Mouse (Mus musculus) kidney, postnatal 10 days (tissue): ENCODE data around the gene Tnnt3.
A peak's percentile ranks its signal among the peaks of the same experiment; 100 is the strongest.

Experiments
- DNase-seq: peaks from one replicate; pipeline ENCODE4 v3.0.0; 2021; ENCODE audit warnings: mixed read lengths

Gene Tnnt3

DNA sequence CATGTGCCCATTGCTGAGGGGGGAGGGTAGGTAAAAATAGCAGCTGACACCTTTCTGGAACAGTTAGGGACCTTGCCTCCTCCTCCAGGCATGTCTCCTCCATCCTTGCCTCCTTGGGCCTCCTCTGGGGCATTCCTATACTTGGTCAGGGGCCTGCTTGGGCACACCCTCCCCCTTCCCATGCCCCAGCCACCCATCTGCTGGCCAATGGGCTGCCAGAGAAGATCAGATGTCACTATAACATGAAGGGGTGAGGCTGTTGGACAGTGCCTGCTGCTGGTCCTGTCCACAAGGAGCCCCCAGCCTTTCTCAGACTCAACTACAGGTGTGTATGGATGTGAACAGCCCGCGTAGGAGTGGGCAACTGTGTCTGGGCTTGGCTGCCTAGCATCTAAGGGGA, at the start of gene Tnnt3:
TSS of gene Tnnt3 (plus strand) at position 262 of the 400 bp plus-strand sequence.
- no peak for DNase-seq

DNA sequence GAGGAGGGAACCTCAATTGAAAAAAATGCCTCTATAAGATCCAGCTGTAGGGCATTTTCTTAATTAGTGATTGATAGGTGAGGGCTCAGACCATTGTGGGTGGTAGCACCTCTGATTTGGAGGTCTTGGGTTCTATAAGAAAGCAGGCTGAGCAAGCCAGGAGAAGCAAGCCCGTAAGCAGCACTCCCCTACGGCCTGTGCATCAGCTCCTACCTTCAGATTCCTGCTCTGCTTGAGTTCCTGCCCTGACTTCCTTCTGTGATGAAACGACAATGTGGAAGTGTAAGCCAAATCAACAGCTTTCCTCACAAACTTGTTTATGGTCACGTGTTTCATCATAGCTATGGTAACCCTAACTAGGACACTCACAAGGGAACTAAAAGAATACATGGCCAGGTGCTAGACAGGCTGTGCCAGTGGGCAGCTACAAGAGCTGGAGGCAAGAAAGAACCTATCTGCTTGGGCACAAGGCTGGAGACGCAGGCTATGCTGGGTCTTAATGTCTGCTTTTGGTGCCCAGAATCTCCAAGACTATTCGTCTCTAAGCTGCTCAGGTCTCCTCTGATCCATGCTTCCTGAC, 49.5 kb upstream of the Tnnt3 start:
- DNase-seq = no peak

GRCm38 (mm10) chr7:142454706-142455105, 43.9 kb upstream of the Tnnt3 start:
- peak; percentile 6 for DNase-seq

GRCm38 (mm10) chr7:142455251-142455650, 43.4 kb upstream of the Tnnt3 start:
- DNase-seq = peak; percentile 6

GRCm38 (mm10) chr7:142456806-142457205, 41.8 kb upstream of the Tnnt3 start:
- DNase-seq = peak; percentile 11

DNA sequence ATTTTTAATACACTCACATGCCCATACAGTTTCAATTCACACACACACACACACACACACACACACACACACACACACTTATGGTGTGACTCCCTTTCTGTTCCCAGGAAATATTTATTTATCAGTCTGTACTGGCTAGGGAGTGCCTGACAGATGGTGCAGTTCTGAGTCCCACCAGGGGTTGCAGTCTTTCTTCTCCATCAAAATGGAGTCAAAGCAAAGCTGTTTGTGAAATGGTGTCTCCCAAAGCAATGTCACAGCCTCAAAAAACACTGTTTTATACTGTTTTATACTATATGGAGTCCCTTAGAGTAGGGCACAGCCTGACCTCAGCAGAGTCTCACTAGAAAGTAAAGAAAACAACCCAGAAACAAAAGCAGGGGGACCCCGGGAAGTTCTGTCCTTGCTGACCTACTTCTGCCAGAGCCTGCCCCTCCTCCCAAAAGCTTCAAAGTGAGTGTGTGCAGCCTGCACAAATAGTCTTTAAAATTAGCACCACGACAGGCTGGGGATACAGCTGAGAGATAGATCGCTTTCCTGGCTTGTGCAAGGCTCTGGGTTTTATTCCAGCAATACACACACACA, 41.3 kb upstream of the Tnnt3 start:
- peak; percentile 59 for DNase-seq

GRCm38 (mm10) chr7:142458026-142458425, 40.6 kb upstream of the Tnnt3 start:
- peak; percentile 37 for DNase-seq

GRCm38 (mm10) chr7:142458676-142459298, 39.8 kb upstream of the Tnnt3 start:
- peak; percentile 3 for DNase-seq

DNA sequence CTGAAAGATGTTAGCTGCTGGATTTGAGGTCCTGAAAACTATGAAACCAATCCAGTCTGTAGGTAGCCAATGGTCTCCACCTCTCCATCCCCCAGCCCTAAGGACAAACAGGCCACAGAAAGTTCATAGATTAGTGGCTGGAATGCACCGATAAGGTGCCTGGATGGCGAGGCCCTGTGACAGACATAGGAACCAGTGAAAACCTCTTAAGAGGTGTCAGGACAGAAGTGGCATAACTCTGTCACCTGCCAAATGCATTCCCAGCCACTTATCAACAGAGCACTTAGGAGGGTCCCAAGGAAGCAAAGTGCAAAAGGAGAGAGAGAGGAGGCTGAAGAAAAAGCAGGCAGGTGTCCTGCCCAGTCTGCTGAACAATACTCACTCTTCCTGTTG, 39.3 kb upstream of the Tnnt3 start:
- DNase-seq = peak; percentile 3

- DNase-seq = no peak
Observed at GRCm38 (mm10) chr7:142460636-142461077, 38.0 kb upstream of the Tnnt3 start, which contains the start of gene Lsp1. Gene Lsp1 (plus strand): TSS chr7:142460809.

- no peak for DNase-seq
Observed at GRCm38 (mm10) chr7:142461446-142461845, 37.2 kb upstream of the Tnnt3 start.

- DNase-seq = no peak
Observed at GRCm38 (mm10) chr7:142462190-142462589, 36.4 kb upstream of the Tnnt3 start.

- DNase-seq = no peak
Observed at GRCm38 (mm10) chr7:142462594-142463078, 36.0 kb upstream of the Tnnt3 start.

DNA sequence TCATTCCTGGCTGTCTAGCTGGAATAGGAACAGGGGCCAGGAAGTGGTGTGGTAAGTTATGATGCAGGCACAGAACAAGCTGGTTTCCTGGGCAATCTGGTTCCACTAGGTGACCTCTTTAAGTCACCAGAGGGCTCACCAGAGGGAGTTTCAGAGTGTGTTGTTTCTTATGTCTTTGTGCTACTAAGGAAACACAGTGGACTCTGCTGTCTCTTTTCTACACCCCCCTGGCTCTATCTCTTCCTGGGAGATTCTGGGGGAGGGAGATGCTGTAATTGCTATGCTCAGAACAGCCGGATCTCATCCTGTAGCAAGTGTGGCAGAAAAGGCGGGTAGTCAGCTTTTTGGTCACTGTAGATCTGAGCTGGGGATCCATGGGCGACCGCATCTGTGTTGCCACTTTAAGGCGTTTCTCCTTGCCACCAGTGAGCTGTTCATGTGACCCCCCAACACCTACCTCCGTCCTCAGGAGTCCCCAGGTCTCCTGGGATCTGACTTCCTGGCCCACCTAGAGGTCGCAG, 28.4 kb upstream of the Tnnt3 start:
- DNase-seq = peak; percentile 48

DNA sequence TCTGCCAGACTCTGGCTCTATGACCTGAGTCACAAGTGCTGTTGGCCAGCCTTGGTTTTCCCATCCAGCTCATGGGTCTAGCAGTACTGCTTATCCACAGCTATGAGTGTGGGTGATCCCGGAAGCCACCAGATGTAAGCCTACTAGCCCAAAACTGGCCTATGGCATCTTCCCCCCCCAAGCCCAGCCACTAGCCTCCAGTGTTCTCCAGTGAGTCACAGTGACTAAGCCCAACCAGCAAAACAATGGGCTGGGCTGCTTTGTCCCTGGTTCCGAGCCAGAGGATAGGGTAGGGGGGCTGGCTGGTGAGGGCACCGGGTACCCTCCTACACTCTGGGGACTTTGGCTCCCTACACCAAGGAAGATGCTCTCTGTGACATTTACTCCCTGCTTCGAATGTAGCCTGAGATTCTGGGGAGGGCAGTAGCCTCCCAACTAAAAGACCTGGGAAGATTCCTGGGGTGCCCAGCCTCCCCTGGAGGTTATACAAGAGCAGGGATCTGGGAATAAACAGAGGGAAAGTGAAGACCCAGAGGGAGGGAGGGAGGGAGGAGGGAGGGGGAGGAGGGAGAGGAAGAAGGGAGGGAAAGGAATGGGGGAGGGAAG, 27.7 kb upstream of the Tnnt3 start:
- peak; percentile 78 for DNase-seq

DNA sequence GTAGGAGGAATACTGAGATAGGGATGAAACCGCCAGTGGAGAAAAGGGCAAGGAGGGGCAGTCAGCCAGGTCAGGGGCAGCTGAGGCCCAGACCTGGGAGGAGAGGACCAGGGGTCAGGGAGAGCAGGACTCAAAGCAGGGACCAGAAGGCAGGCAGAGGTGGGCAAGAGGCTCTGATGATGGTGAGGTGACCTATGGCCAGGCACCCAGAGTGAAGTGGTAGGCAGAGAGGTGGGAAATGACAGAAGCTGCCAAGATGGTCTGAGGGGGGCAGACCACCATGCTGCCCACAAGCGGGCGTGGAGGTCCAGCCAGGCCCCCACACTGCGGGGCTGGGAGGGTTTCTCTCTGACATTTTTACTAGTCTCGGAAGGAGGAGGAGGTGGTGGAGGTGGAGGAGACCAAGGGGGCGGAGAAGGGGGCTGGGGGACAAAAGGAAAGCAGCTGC, 27.2 kb upstream of the Tnnt3 start:
- peak; percentile 38 for DNase-seq

DNA sequence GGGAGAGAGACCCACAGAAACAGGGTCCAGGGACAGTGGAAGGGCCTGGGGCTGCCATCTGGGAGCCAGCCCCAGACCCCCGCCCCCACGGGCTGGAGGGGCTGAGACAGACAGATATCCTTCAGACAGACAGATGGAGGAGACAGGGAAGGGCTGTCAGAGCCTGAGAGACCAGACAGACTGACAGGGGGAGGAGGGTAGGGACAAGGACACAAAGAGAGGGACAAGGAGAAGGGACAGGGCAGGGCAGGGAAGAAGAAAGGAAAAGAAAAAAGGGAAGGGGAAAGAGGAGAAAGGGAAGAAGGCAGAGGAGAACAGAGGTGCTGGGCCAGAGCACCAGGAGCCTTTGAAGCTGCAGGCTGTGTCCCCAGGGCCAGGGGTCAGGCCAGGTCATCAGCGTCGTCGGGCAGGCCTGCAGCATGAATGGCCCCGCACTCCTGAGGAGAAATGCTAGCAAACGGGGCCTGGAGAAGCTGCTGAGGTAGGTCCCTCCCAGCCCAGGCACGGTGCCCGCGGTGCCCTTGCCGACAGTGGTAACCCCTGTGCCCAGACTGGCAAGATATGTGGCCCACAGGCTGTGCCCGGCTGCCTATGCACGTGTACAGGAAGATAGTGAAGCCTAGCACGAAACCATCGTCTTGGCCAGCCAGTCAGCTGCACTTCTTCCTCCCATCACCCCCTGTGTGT, 26.6 kb upstream of the Tnnt3 start:
- no peak for DNase-seq

DNA sequence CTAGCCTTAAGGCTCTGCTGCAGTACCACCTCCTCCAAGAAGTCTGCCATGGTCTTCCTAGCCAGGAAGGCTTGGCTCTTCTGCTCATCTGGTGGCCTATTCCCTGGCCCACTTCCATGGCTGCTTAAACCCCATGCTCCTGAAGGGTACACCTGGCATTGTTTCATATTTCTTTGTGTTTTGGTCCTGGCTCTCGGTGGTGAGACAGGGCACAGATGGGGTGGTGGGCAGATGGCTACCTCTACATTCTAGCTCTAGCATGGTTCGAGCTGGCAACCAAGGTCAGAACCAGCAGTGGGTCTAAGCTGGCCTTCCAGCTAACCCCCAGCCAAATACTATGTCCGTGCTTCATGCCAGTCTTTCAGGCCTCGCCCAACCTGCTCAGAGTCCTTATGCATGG, 25.7 kb upstream of the Tnnt3 start:
- no peak for DNase-seq

- DNase-seq = no peak
Observed at GRCm38 (mm10) chr7:142473476-142473875, 25.2 kb upstream of the Tnnt3 start.

DNA sequence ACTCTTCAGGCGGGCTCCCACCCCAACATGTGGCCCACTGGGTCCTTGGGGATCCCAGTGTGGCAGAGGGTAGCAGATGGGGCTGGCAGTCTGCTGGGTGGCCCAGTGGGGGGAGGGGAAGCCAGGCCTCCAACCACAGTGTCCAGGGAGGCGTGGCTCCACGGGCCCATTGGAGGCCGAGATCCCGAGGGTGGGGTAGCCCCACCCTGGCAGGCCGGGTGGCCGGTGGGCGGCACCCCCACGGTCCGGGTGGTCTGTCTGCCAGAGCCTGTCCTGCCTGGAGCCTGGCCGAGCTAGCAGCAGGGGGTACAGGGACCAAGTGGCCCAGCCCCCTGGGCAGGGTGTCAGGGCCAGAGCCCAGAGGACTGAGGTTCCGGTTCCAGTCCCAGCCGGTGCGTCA, 23.8 kb upstream of the Tnnt3 start:
- peak; percentile 66 for DNase-seq

DNA sequence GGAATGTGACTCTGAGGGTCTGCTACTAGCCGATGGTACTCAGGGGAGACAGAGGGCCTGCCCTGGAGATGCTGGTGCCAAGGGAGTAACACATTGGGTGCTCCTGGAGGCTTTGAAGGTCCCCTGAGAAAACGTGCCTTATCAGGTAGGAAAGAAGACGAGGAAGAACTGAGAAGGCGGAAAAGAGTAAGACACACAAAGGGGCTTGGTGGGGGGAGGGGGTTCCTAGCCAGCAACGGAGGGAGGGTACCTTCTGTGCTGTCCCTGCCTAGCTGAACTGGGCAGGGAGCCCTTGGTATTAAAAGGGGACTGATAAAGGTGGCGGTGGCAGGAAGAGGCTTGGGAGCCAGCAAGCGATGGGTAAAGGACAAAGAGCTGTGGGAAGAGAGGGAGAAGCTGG, 23.0 kb upstream of the Tnnt3 start:
- no peak for DNase-seq

GRCm38 (mm10) chr7:142476271-142476670, 22.4 kb upstream of the Tnnt3 start:
- no peak for DNase-seq
